Mouse (Mus musculus) megakaryocyte, embryonic 14.5 days (primary cell): Measurements from ENCODE around the gene Dnah7c.
"Not testable (repeated sequence)": the region's sequence is repeated elsewhere in the genome, so short reads cannot be mapped to it uniquely, and the experiment has no call there.

Experiments used
- FLI1 ChIP-seq: IDR thresholded peaks from 2 replicates; pipeline ENCODE4 v1.6.1; 2012; ENCODE audit warnings: low read length, inconsistent platforms, mixed read lengths
- GATA1 ChIP-seq: IDR thresholded peaks from 3 replicates; pipeline ENCODE4 v1.6.1; 2012; ENCODE audit warnings: mixed read lengths, low read length, inconsistent platforms, borderline replicate concordance

DNA sequence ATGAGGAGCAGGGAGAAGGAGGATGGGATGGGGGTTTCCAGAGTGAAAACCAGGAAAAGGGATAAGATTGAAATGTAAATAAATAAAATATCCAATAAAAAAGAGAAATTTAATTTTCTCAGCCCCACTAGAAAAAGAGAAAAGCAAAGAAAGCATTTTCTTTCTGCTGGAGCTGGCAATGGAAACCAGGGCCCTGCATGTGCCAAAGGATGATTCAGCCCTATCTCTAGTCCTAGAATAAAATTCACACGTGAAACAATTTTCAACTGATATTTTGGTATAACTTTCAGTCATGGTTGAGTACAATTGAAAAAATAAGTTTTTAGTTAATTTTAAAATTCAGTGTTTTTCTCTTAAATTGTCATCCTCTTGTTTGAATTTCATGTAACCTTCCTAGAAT, 168.4 kb downstream of the Dnah7c start:
- TF ChIP-seq GATA1, FLI1: not testable (repeated sequence)
